Mouse (Mus musculus): Measurements from ENCODE around the gene Kif6. TPM values are rescaled to one million over a fixed set of nuclear protein-coding genes. Genes with fewer than 3 reads are reported as not detected.

The Kif6 gene
- polyA plus RNA-seq, 1 experiment, result not detected

DNA sequence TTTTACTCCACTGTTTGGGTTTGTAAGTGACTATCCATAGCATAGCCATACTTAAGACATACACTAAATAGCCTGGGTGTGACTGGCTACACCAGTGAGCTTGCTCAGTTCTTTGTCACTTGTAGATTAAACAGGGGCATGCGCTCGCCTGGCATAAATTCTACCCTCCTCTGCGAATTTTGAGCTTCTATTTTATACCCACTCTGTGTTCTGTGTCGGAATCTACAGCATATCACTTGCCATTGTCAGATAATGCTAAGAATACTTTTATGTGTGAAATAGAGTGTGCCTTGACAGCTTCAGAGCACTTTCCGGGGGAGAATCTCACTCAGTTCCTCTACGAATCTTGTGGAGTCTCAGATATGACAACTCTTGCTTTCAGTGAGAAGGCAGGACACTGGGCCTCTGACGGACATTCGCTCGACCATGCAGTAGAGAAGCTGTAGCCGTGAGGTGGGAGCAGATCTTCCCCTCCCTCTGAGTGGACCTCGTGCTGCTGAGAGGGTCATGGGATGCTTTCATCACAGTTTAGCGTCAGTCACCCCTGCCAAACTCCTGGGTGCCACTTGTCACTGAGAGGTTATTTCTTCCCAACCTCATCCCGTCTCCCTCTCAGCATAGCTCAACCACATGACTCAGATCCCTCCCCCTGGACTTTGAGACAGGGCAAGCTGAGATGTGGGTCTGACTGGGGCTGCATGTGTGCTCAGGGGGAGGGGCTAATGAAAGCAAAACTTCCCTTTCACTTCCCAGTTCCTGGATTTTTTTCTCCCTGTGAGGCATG, 12.3 kb downstream of the Kif6 start:
- TF ChIP-seq GATA1 (IDR thresholded peaks at IDR 0.05; ENCODE audit: borderline replicate concordance, low read length) (no peak), FLI1 (IDR thresholded peaks at IDR 0.05; ENCODE audit: low read length) (no peak)
- no peak overlapping the region for H3K4me3 ChIP-seq (replicated peaks)
- H3K9me3 ChIP-seq, result peaks cover 19% of the 10 kb centered on the region
- no peaks in the 10 kb centered on the region for H3K27me3 ChIP-seq (replicated peaks)
- no peaks in the 10 kb centered on the region for H3K36me3 ChIP-seq (replicated peaks; ENCODE audit: low read length)
- H3K4me1 ChIP-seq, result no peaks in the 10 kb centered on the region

DNA sequence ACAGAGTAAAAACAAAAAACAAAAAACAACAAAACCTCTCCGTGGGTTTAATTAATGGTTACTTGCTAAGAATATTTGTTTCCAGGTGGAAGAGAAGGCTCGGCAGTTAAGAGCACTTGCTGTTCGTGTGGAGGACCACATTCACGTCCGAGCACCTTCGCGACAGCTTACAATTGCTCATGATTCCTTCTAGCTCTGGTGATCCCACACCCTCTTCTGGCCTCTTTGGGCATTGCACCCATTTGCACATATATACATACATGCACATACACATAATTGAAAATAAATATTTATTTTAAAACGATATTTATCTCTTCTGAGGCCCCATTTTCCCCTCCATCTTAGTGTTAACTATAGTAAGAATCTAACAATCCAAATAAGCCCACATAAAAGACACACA, 13.9 kb downstream of the Kif6 start:
- no peaks in the 10 kb centered on the region for H3K27me3 ChIP-seq (replicated peaks)
- H3K36me3 ChIP-seq (replicated peaks; ENCODE audit: low read length), result no peaks in the 10 kb centered on the region
- no peak overlapping the region for H3K4me3 ChIP-seq (replicated peaks)
- H3K4me1 ChIP-seq, result no peaks in the 10 kb centered on the region
- TF ChIP-seq GATA1 (IDR thresholded peaks at IDR 0.05; ENCODE audit: borderline replicate concordance, low read length), result no peak
- TF ChIP-seq FLI1 (IDR thresholded peaks at IDR 0.05; ENCODE audit: low read length), result no peak
- peaks cover 20% of the 10 kb centered on the region for H3K9me3 ChIP-seq

DNA sequence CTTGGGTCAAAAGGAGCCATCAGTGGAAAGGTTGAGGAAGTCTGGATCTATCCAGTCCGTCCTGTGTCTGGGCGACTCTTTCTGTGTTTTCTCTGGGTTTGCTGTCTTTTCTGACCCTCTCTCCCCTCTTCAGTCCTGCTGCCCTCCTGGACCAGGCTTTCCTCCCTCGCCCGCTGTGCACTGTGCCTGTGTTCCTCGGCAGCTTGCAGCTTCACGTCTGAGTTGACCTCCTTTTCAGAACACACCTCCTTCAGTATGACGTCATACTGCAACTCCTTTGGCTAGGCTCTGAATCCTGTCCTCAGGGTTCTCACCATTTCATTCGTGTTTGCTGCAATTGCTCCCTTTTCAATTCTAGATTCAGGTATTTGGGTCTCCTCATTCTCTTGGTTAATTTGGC, 18.1 kb downstream of the Kif6 start:
- Histone ChIP-seq H3K4me3 (replicated peaks) (no peak overlapping the region), H3K9me3 (peaks cover 41% of the 10 kb centered on the region), H3K27me3 (replicated peaks) (no peaks in the 10 kb centered on the region), H3K36me3 (replicated peaks; ENCODE audit: low read length) (no peaks in the 10 kb centered on the region), H3K4me1 (no peaks in the 10 kb centered on the region)
- no peak for TF ChIP-seq FLI1 (IDR thresholded peaks at IDR 0.05; ENCODE audit: low read length)
- TF ChIP-seq GATA1 (IDR thresholded peaks at IDR 0.05; ENCODE audit: borderline replicate concordance, low read length), result no peak

DNA sequence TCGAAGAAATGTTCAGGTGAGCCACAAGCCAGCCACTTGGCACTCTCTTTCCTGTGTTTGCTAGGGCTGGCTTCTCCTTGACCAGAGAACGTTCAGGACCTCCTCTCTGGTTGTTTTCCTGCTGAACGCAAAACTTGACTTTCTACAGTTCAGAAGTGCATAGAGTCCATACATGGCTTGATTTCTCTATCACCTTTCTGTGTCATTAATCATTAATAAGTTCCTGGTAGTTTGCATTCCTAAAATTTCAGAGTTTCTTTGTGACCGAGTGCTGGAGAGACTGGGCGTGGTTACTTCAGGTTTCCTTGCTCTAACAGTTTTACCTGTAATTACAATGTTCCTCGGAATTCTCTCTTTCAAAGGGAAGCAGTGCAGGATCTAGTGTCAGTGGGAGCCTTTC, 27.0 kb downstream of the Kif6 start:
- no peak for TF ChIP-seq GATA1 (IDR thresholded peaks at IDR 0.05; ENCODE audit: borderline replicate concordance, low read length)
- no peak for TF ChIP-seq FLI1 (IDR thresholded peaks at IDR 0.05; ENCODE audit: low read length)
- Histone ChIP-seq H3K4me3 (replicated peaks) (no peak overlapping the region), H3K36me3 (replicated peaks; ENCODE audit: low read length) (no peaks in the 10 kb centered on the region), H3K9me3 (peaks cover 53% of the 10 kb centered on the region), H3K27me3 (replicated peaks) (no peaks in the 10 kb centered on the region), H3K4me1 (no peaks in the 10 kb centered on the region)

DNA sequence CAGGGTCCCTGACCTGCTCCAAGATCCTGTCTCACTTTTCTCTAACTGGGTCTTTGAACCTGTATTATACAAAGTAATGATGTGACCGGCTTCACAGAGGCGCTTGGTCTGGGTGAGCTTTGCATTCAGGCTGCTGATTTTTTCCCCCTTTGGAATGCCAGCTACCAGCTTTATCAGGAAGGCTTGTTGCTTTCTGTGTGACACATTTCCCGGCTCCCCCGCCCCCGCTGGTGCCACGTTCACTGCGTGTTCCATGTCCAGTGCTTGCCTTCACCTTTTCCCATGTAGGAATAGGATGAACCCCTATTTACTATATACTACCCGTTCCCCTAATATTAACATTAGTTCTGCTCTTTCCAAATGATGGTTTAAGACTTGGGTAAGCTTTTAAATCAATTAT, 27.4 kb downstream of the Kif6 start:
- no peaks in the 10 kb centered on the region for H3K27me3 ChIP-seq (replicated peaks)
- H3K36me3 ChIP-seq (replicated peaks; ENCODE audit: low read length), result no peaks in the 10 kb centered on the region
- H3K4me3 ChIP-seq (replicated peaks), result no peak overlapping the region
- H3K9me3 ChIP-seq, result peaks cover 49% of the 10 kb centered on the region
- TF ChIP-seq GATA1 (IDR thresholded peaks at IDR 0.05; ENCODE audit: borderline replicate concordance, low read length), result no peak
- no peaks in the 10 kb centered on the region for H3K4me1 ChIP-seq

DNA sequence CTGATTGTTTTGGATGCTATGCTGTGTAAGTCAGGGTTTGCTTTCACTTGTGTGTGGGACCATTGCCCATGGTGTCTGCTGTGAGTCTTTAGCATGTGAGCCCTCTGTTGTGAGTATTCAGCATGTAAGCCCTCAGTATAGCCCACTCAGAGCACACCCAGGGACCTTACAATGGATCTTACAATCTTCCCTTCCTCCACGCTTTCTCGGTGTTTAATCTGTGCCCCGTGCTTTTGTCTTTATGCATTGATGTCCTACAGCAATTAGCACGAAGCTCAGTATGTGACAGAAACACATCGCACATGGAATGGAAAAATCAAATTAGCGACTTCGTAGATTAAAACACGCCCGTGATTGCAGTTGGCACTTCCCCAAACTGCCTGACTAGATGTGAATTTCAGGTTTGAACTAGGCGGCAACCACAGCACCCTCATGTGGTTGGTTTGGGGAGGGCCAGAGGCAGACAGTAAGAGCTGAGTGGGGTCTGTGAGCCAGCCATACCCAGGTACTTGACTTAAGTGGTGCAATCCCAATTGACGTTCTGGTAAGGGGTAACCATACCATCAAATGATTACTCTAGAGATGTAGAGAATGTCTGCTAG, 28.1 kb downstream of the Kif6 start:
- no peaks in the 10 kb centered on the region for H3K4me1 ChIP-seq
- no peak overlapping the region for H3K4me3 ChIP-seq (replicated peaks)
- no peaks in the 10 kb centered on the region for H3K36me3 ChIP-seq (replicated peaks; ENCODE audit: low read length)
- no peak for TF ChIP-seq GATA1 (IDR thresholded peaks at IDR 0.05; ENCODE audit: borderline replicate concordance, low read length)
- TF ChIP-seq FLI1 (IDR thresholded peaks at IDR 0.05; ENCODE audit: low read length), result no peak
- peaks cover 51% of the 10 kb centered on the region for H3K9me3 ChIP-seq
- H3K27me3 ChIP-seq (replicated peaks), result no peaks in the 10 kb centered on the region

DNA sequence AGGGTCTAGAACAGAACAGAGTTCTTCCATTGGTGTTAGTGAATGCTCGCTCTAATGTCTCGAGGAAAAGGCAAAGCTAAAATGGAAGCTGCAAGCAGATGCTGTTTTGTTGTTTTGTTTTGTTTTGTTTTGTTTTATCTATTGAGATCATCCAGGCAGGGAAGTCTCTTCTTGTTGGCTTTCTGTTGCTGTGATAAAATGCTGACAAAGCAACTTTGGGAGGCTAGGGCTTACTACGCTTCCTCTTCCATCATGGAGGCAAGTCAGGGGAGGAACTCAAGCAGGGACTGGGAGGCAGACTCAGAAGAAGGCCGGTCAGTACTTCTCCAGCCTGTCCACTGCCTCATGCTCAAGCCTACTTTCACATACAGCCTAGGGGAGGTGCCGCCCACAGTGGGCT, 31.3 kb downstream of the Kif6 start:
- Histone ChIP-seq H3K9me3 (peaks cover 56% of the 10 kb centered on the region), H3K27me3 (replicated peaks) (no peaks in the 10 kb centered on the region), H3K36me3 (replicated peaks; ENCODE audit: low read length) (no peaks in the 10 kb centered on the region), H3K4me3 (replicated peaks) (no peak overlapping the region), H3K4me1 (no peaks in the 10 kb centered on the region)
- no peak for TF ChIP-seq GATA1 (IDR thresholded peaks at IDR 0.05; ENCODE audit: borderline replicate concordance, low read length)
- TF ChIP-seq FLI1 (IDR thresholded peaks at IDR 0.05; ENCODE audit: low read length), result no peak

DNA sequence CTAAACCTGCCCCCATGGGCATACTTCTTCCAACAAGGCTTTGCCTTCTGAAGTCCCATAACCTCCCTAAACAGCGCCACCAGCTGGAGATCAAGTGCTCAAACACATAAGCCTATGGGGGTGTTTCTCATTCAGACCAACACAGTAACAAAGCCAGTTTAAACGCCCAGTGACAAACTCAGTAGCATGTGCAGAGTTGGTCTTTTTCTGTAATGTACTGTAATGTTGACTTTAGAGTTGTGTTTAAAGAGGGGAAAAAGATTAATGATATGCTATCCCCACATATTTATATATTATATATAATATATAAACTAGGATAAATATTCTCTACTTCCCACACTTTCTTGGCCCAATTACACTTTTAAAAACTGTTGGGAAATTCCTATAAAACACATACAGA, 34.0 kb downstream of the Kif6 start:
- no peaks in the 10 kb centered on the region for H3K36me3 ChIP-seq (replicated peaks; ENCODE audit: low read length)
- TF ChIP-seq FLI1 (IDR thresholded peaks at IDR 0.05; ENCODE audit: low read length) (no peak), GATA1 (IDR thresholded peaks at IDR 0.05; ENCODE audit: borderline replicate concordance, low read length) (no peak)
- peaks cover 43% of the 10 kb centered on the region for H3K9me3 ChIP-seq
- no peaks in the 10 kb centered on the region for H3K4me1 ChIP-seq
- no peaks in the 10 kb centered on the region for H3K27me3 ChIP-seq (replicated peaks)
- no peak overlapping the region for H3K4me3 ChIP-seq (replicated peaks)

DNA sequence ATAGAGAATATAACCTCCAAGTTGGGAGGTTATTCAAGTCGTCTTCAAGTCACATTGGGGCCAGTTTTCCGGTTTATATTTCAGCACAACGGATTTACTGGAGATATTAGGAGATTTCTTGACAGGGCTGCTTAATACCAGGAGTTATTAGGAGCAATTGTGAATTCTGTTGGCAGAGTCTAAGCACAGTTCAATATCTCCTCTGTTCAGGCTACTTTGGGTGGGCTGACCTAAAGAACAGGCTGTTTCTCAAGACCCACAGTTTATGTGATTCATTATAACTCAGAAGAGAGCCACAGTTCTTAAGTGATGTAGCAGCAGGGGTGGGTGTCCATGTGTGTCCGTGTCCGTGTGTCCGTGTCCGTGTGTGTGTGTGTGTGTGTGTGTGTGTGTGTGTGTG, 34.5 kb downstream of the Kif6 start:
- H3K4me3 ChIP-seq (replicated peaks), result no peak overlapping the region
- H3K36me3 ChIP-seq (replicated peaks; ENCODE audit: low read length), result no peaks in the 10 kb centered on the region
- TF ChIP-seq GATA1 (IDR thresholded peaks at IDR 0.05; ENCODE audit: borderline replicate concordance, low read length) (no peak), FLI1 (IDR thresholded peaks at IDR 0.05; ENCODE audit: low read length) (no peak)
- H3K4me1 ChIP-seq, result no peaks in the 10 kb centered on the region
- peaks cover 41% of the 10 kb centered on the region for H3K9me3 ChIP-seq
- H3K27me3 ChIP-seq (replicated peaks), result no peaks in the 10 kb centered on the region

DNA sequence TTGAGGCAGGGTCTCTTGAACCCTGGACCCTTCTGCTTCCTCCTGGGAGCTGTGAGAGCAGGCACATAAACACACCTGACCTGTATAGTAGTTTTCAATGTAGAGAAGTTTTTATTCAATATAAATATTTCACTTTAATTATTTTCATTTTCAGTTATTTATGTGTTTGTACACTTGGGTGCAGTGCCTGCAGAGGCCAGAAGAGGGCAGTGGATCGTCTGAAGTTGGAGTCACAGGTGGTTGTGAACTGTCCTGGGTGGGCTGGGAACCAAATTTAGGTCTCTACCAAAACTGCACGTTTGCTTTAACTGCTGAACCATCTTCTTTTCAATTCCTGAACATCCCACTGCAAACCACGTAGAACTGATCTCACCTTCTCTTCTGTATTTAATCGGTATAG, 35.4 kb downstream of the Kif6 start:
- H3K9me3 ChIP-seq, result peaks cover 41% of the 10 kb centered on the region
- H3K36me3 ChIP-seq (replicated peaks; ENCODE audit: low read length), result no peaks in the 10 kb centered on the region
- TF ChIP-seq GATA1 (IDR thresholded peaks at IDR 0.05; ENCODE audit: borderline replicate concordance, low read length) (no peak), FLI1 (IDR thresholded peaks at IDR 0.05; ENCODE audit: low read length) (no peak)

More for the DNA sequence above, 35.4 kb downstream of the Kif6 start:
- Histone ChIP-seq H3K4me3 (replicated peaks) (no peak overlapping the region), H3K4me1 (no peaks in the 10 kb centered on the region), H3K27me3 (replicated peaks) (no peaks in the 10 kb centered on the region)

Measured in megakaryocyte, embryonic 14.5 days (primary cell).